Mouse (Mus musculus): ENCODE measurements at regions not wholly inside any gene's neighbourhood (a gene's known extent, or its start where the extent isn't known, plus 50 kb on each side); places are given as distances from the start of the nearest gene placed in this dataset.

DNA sequence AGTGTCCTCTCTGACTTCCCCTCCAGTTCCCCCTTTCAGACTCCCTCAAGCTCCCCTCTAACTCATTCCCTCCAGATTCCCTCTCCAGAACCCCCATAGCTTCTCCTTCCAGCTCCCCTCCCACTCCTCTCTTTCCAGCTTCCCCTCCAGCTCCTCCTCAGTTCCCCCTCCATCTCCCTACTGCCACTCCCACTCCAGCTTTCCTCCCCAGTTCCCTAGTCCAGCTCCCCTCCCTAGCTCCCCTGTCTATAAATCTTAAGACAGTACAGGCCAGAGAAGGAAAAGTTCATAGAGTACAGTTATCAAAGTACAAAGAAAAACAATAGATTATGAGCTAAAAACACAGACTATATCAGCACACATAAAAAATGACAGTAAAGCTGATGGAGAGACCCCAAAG, 173.6 kb upstream of the Dcbld2 start:
- Histone ChIP-seq H3K4me1 (ENCODE audit: control insufficient read depth, insufficient read depth, low read length) (no peaks in the 10 kb centered on the region), H3K36me3 (ENCODE audit: control insufficient read depth, insufficient read depth, low read length) (no peaks in the 10 kb centered on the region), H3K27me3 (ENCODE audit: control insufficient read depth, insufficient read depth, low read length) (no peaks in the 10 kb centered on the region), H3K27ac (ENCODE audit: control insufficient read depth, insufficient read depth, low read depth, low read length) (no peak overlapping the region), H3K4me3 (ENCODE audit: control insufficient read depth, low read depth, low read length) (no peak overlapping the region)
- TF ChIP-seq POLR2A (IDR thresholded peaks at IDR 0.05; ENCODE audit: control insufficient read depth, low read depth, low read length) (no peak), CTCF (IDR thresholded peaks at IDR 0.05; ENCODE audit: control insufficient read depth, insufficient read depth, insufficient replicate concordance, low read depth, low read length) (no peak)

DNA sequence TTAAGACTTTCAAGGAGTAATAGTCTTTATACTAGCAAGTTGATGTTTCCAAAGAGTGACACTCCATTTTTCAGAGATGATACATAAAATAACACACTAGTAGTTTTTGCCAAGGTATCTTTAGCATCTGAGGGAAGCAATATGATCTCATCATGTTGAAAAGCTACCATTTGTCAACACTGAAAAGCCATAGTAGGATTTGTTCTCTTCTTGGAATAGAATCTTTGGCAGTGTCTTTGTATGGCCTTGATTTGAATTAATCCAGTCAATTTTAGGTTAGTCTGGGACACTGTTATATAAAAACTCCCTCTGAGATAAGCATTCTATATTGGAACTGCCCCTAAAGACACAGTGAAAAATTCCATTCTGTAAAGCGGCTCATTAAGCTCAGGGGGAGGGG, 171.4 kb upstream of the Dcbld2 start:
- H3K27me3 ChIP-seq (ENCODE audit: control insufficient read depth, insufficient read depth, low read length) = no peaks in the 10 kb centered on the region
- no peak for TF ChIP-seq CTCF (IDR thresholded peaks at IDR 0.05; ENCODE audit: control insufficient read depth, insufficient read depth, insufficient replicate concordance, low read depth, low read length)
- TF ChIP-seq POLR2A (IDR thresholded peaks at IDR 0.05; ENCODE audit: control insufficient read depth, low read depth, low read length) = no peak
- no peaks in the 10 kb centered on the region for H3K36me3 ChIP-seq (ENCODE audit: control insufficient read depth, insufficient read depth, low read length)
- no peak overlapping the region for H3K4me3 ChIP-seq (ENCODE audit: control insufficient read depth, low read depth, low read length)
- no peaks in the 10 kb centered on the region for H3K4me1 ChIP-seq (ENCODE audit: control insufficient read depth, insufficient read depth, low read length)
- H3K27ac ChIP-seq (ENCODE audit: control insufficient read depth, insufficient read depth, low read depth, low read length) = no peak overlapping the region

DNA sequence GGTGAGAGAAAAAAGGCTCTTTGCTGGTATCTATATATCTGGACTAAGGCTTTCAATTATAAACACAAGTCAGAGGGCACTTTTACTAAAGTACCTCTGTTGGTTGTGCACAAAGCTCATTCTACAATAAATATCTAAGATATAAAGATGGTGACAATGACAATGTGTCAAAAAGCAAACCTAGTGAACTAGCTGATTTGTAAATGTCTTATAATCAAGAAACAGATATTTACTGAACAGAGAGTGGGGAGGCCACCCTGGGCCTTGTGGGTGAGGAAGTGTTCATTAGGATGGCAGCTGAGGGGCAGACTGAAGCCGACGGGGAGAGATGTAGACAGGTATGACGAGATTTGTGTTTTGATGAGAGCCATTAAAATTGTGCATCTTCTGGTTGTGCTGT, 132.0 kb upstream of the Dcbld2 start:
- H3K27ac ChIP-seq (ENCODE audit: control insufficient read depth, insufficient read depth, low read depth, low read length) = no peak overlapping the region
- no peaks in the 10 kb centered on the region for H3K36me3 ChIP-seq (ENCODE audit: control insufficient read depth, insufficient read depth, low read length)
- no peaks in the 10 kb centered on the region for H3K4me1 ChIP-seq (ENCODE audit: control insufficient read depth, insufficient read depth, low read length)
- H3K4me3 ChIP-seq (ENCODE audit: control insufficient read depth, low read depth, low read length) = no peak overlapping the region
- H3K27me3 ChIP-seq (ENCODE audit: control insufficient read depth, insufficient read depth, low read length) = no peaks in the 10 kb centered on the region
- TF ChIP-seq POLR2A (IDR thresholded peaks at IDR 0.05; ENCODE audit: control insufficient read depth, low read depth, low read length) (no peak), CTCF (IDR thresholded peaks at IDR 0.05; ENCODE audit: control insufficient read depth, insufficient read depth, insufficient replicate concordance, low read depth, low read length) (no peak)

DNA sequence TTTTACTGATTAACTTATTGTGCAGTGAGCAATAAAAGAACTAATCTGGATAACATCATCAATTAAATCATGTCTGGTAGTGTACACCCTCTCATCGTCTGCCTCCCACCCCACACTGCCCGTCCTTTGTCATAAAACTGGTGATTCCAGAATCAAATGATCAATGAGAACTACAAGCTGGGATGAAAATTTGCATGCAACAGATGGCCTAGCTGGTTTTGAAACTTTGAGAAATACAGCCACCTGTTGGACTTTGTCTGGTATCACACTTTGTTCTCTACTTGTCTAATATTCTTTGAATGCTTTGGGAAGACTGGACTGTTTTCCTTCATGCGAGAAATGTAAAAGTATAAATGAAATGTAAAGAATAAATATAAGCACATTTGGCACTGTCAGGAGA, 126.8 kb upstream of the Dcbld2 start:
- Histone ChIP-seq H3K27me3 (ENCODE audit: control insufficient read depth, insufficient read depth, low read length) (no peaks in the 10 kb centered on the region), H3K36me3 (ENCODE audit: control insufficient read depth, insufficient read depth, low read length) (no peaks in the 10 kb centered on the region), H3K4me1 (ENCODE audit: control insufficient read depth, insufficient read depth, low read length) (no peaks in the 10 kb centered on the region), H3K27ac (ENCODE audit: control insufficient read depth, insufficient read depth, low read depth, low read length) (no peak overlapping the region), H3K4me3 (ENCODE audit: control insufficient read depth, low read depth, low read length) (no peak overlapping the region)
- TF ChIP-seq POLR2A (IDR thresholded peaks at IDR 0.05; ENCODE audit: control insufficient read depth, low read depth, low read length) (no peak), CTCF (IDR thresholded peaks at IDR 0.05; ENCODE audit: control insufficient read depth, insufficient read depth, insufficient replicate concordance, low read depth, low read length) (no peak)

DNA sequence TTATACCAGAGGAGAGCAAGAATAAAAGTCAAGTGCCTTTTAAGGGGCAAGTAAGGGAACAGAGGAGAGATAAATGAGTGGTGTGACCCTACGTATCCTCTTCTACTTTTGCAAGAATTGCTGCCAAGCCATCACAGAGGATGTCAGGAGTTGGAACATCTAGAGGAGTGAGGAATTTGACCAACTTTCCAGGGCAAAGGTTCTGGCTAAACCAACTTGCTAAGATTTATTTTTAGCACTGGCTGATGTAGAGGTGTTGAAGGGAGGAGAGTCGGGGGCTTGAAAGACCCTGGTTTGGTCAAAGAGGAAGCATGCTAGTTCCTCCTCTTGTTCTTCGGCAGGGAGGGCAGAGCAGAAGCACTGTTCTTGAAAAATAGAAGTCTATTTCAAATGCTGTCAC, 113.8 kb upstream of the Dcbld2 start:
- TF ChIP-seq POLR2A (IDR thresholded peaks at IDR 0.05; ENCODE audit: control insufficient read depth, low read depth, low read length) (no peak), CTCF (IDR thresholded peaks at IDR 0.05; ENCODE audit: control insufficient read depth, insufficient read depth, insufficient replicate concordance, low read depth, low read length) (no peak)
- Histone ChIP-seq H3K36me3 (ENCODE audit: control insufficient read depth, insufficient read depth, low read length) (no peaks in the 10 kb centered on the region), H3K4me1 (ENCODE audit: control insufficient read depth, insufficient read depth, low read length) (no peaks in the 10 kb centered on the region), H3K27ac (ENCODE audit: control insufficient read depth, insufficient read depth, low read depth, low read length) (no peak overlapping the region), H3K27me3 (ENCODE audit: control insufficient read depth, insufficient read depth, low read length) (no peaks in the 10 kb centered on the region), H3K4me3 (ENCODE audit: control insufficient read depth, low read depth, low read length) (no peak overlapping the region)

DNA sequence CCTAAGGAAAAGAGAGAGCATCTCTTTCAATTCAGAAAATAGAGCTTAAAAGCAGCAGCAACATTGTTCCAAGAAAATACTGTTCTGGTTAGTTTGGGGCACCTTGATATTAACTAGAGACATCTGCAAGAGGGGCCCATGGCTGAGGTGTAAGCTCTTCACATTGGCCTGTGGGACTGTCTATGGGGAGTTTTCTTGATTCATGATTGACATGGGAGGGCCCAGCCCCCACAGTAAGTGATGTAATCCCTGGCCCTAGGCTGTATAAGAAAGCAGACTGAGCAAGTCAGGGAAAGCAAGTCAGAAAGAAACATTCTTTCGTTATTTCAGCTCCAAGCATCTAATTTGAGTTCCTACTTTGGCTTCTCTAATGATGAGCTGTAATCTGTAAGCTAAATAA, 113.1 kb upstream of the Dcbld2 start:
- H3K27me3 ChIP-seq (ENCODE audit: control insufficient read depth, insufficient read depth, low read length) = no peaks in the 10 kb centered on the region
- H3K27ac ChIP-seq (ENCODE audit: control insufficient read depth, insufficient read depth, low read depth, low read length) = no peak overlapping the region
- no peak overlapping the region for H3K4me3 ChIP-seq (ENCODE audit: control insufficient read depth, low read depth, low read length)
- TF ChIP-seq CTCF (IDR thresholded peaks at IDR 0.05; ENCODE audit: control insufficient read depth, insufficient read depth, insufficient replicate concordance, low read depth, low read length) = no peak
- no peak for TF ChIP-seq POLR2A (IDR thresholded peaks at IDR 0.05; ENCODE audit: control insufficient read depth, low read depth, low read length)
- H3K4me1 ChIP-seq (ENCODE audit: control insufficient read depth, insufficient read depth, low read length) = no peaks in the 10 kb centered on the region; the same call in 1 of the 2 replicates
- H3K36me3 ChIP-seq (ENCODE audit: control insufficient read depth, insufficient read depth, low read length) = no peaks in the 10 kb centered on the region

DNA sequence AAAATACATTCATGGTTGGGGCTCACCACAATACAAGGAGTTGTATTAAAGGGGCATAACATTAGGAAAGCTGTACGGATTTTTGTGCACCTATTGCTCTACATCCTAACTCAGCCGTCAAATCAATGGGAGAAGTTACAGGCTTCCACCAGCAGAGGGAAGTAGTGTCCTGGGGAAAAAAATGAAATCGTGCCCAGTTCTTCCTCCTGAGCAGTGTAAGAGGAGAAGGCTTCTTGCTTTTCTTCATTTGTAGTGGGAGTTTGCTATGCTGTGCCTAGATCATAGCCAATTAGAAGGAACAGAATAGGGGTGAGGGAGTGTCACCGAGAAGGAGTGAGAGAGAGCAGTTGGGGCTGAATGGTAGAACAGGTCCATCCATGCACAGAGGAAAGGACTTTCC, 108.7 kb upstream of the Dcbld2 start:
- no peaks in the 10 kb centered on the region for H3K27me3 ChIP-seq (ENCODE audit: control insufficient read depth, insufficient read depth, low read length)
- H3K36me3 ChIP-seq (ENCODE audit: control insufficient read depth, insufficient read depth, low read length) = no peaks in the 10 kb centered on the region
- no peaks in the 10 kb centered on the region; the same call in 1 of the 2 replicates for H3K4me1 ChIP-seq (ENCODE audit: control insufficient read depth, insufficient read depth, low read length)
- no peak for TF ChIP-seq CTCF (IDR thresholded peaks at IDR 0.05; ENCODE audit: control insufficient read depth, insufficient read depth, insufficient replicate concordance, low read depth, low read length)
- TF ChIP-seq POLR2A (IDR thresholded peaks at IDR 0.05; ENCODE audit: control insufficient read depth, low read depth, low read length) = no peak
- no peak overlapping the region for H3K4me3 ChIP-seq (ENCODE audit: control insufficient read depth, low read depth, low read length)
- H3K27ac ChIP-seq (ENCODE audit: control insufficient read depth, insufficient read depth, low read depth, low read length) = no peak overlapping the region

DNA sequence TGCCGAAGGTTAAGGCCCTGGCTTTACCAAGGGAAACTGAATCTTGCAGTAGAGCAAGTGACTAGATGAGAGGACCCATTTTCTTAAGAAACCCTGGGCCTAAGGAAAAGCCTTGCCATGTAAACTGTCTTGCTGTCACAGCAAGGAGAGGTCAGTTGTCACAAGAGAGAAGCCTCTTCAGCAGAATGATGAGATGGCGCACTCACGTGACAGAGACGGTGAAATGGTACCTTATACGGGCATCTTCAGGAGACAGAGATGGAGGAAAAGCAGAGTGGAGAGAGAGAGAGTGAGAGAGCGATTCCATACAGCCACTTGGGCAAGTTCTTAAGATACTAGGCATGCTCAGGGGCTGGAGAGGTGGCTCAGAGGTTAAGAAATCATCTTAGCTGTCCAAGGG, 108.1 kb upstream of the Dcbld2 start:
- Histone ChIP-seq H3K4me3 (ENCODE audit: control insufficient read depth, low read depth, low read length) (no peak overlapping the region), H3K36me3 (ENCODE audit: control insufficient read depth, insufficient read depth, low read length) (no peaks in the 10 kb centered on the region), H3K27ac (ENCODE audit: control insufficient read depth, insufficient read depth, low read depth, low read length) (no peak overlapping the region), H3K4me1 (ENCODE audit: control insufficient read depth, insufficient read depth, low read length) (no peaks in the 10 kb centered on the region; the same call in 1 of the 2 replicates), H3K27me3 (ENCODE audit: control insufficient read depth, insufficient read depth, low read length) (no peaks in the 10 kb centered on the region)
- TF ChIP-seq CTCF (IDR thresholded peaks at IDR 0.05; ENCODE audit: control insufficient read depth, insufficient read depth, insufficient replicate concordance, low read depth, low read length) = no peak
- TF ChIP-seq POLR2A (IDR thresholded peaks at IDR 0.05; ENCODE audit: control insufficient read depth, low read depth, low read length) = no peak

Measured in testis, adult 2 months (tissue).